Mouse (Mus musculus) liver, adult 10 weeks (tissue): ENCODE data around the gene Cers4. TPM values are rescaled to one million over a fixed set of nuclear protein-coding genes. Genes with fewer than 3 reads are reported as not detected.

Source experiments
- polyA plus RNA-seq: library from polyadenylated mRNA; stranded (reverse); fragments of 350-450 nt; fragmentation: Illumina TruSeq; extraction: RNeasy Lipid Tissue Mini Kit (QIAGEN cat#74804); gene quantifications from one replicate; pipeline ENCODE4 v1.2.3, GENCODE M21; 2014; ENCODE audit warnings: low read depth, low replicate concordance

Cers4 gene
- polyA plus RNA-seq, result 1.6 TPM

DNA sequence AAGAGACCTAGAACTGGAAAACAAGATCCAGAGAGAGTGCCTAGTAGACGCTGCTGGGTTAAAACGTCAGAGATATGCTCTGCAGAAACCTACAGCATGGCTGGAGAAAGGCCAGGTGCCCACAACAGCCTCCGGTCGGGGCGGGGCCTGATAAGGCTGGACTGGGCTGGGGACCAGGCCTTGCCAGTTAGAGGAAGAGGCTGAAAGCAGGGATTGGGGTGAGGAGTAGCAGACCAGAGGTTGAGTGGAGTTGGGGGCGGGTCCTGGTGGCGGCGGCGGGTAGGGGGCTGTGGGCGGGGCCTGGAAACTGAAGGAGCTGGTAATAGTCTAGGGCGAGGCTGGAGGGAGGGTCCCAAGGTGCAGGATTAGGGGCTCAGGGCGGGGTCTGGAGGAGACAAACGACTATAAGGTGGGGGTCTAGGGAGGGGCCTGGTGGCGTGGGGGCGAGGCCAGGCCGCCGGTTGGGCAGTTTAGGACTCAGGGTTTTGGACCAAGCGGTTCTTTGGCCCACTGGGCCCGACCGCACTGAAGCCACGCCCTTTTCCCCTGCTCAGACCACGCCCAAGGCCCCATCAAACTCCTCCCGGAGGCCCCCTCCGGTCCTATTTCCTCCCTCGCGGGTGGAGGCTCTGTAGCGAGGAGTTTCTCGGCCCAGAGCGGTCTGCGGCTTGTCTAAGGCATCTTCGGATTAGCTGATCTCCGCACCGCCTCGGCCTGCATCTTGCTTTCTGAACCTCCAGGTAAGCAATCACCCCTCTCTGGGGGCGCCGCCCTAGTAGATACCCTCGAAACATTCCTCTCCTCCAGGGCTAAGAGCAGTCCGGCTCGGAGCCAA lies at the start of gene Cers4:
Gene Cers4 (plus strand): TSS at position 176 of the 835 bp plus-strand sequence.

Other genes starting within 250 kb of the Cers4 start
- gene Tgfbr3l, start 244.8 kb upstream of the Cers4 start, polyA plus RNA-seq, result 7.4 TPM
- 3.2 TPM for gene Snapc2, start 239.9 kb upstream of the Cers4 start, polyA plus RNA-seq
- gene Ctxn1, start 233.8 kb upstream of the Cers4 start, polyA plus RNA-seq, result not detected
- gene Timm44, start 217.1 kb upstream of the Cers4 start, polyA plus RNA-seq, result 74.0 TPM
- gene Ccl25, start 167.8 kb upstream of the Cers4 start, polyA plus RNA-seq, result 13.1 TPM
- 31.0 TPM for gene Elavl1, start 167.6 kb upstream of the Cers4 start, polyA plus RNA-seq
- 21.0 TPM for gene Zfp958, start 120.1 kb downstream of the Cers4 start, polyA plus RNA-seq